Mouse (Mus musculus) lung, postnatal 25 days (tissue): ENCODE measurements around the gene Pdpn.

Experiments used
- DNase-seq: peaks from one replicate; pipeline ENCODE4 v3.0.0; 2022; ENCODE audit warnings: low spot score

Gene Pdpn

DNA sequence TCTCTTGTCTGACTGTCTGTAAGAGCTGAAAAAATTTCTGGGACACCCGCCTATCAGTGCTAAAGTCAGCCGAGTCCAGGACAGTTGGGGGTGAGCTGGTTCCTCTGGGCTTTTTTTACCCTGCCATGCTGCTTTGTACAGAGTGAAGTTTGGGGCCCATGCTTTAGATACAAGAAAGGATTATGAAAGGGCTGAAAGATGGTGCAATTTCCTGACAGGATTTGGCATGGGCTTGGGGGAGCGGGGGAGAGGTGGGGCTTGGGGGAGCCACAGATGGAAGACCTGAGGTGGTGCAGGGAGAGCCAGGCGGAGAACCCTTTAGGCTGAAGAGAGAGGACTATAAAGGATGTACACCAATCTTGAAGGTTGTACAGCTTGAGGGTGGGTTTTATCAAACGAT is 60.2 kb downstream of the Pdpn start:
- no peak for DNase-seq

DNA sequence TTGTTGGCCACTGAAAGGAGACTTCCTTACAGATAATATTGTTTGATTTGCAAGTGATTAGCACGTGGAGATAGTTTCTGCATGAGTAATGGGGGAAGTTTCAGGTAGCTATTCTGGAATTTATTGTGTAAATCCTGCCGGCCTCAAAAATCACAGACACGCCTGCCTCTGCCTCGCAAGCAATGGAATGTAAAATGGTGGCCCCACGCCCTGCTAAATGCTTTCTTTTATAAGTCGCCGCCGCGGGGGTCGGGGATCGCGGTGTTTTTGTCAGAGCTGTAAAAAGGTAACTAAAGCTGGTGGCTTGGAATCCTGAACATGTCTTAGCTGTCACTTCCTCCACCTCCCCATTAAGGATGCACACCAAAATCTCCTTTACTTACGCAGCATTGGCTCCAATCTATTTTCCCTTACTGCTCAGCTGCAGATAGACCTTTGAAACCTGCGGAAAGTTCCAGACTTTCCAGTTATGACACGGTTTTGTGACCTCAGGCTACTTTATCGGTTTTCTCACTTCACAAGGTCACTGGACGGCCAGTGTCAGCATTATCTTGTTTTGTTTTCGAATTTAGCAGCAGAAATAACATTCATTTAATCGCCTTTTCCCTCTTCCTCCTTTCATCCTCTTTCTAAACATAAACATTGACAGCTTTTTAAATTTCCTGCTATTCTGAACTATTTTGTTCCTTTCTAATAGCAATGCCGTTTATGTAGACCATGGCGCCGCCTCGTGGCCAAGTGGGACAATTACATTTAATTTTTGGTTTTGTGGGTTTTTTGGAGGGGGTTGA is 60.9 kb downstream of the Pdpn start:
- DNase-seq, result peak; percentile 17

DNA sequence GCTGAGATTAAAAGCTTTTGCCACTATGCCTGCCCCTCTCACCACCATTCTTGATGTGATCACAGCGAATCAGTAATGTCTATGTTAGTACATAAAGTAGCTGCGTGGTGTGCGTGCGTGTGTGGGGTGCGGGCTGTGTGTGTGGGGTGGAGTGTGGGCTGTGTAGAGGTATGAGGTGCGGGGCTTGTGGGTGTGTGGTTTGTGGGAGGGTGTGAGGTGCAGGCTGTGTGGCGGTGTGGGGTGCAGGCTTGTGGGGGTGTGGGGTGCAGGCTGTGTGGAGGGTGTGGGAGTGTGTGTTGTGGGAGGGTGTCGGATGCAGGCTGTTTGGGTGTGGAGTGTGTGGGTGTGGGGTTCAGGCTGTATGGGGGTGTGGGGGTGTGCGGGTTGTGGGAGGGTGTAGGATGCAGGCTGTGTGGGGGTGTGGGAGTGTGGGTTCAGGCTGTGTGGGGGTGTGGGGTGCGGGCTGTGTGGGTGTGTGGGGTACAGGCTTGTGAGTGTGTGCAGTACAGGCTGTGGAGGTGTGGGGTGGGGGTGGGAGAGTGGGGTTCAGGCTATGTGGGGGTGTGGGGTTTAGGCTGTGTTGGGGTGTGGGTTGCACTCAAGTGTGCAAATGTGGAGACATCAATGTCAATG is 67.5 kb downstream of the Pdpn start:
- DNase-seq, result no peak

DNA sequence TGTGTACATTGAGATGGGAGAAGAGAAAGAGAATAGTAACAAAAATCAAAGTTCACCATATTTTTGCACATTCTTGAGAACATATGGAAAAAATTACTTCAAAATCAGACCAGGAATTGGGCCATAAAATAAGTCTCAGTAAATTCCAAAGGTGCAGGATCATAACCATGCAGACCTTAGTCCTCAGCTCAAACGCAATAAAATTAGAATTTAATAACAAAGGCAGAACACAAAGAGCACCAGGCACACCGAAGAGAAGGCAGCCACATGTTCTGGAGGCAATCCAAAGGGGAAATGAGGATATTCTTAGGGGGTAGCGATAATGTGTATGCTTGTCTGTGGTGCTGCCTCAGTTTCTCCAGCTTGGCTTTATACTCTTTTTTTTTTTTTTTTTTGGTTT is 68.3 kb downstream of the Pdpn start:
- DNase-seq, result no peak

DNA sequence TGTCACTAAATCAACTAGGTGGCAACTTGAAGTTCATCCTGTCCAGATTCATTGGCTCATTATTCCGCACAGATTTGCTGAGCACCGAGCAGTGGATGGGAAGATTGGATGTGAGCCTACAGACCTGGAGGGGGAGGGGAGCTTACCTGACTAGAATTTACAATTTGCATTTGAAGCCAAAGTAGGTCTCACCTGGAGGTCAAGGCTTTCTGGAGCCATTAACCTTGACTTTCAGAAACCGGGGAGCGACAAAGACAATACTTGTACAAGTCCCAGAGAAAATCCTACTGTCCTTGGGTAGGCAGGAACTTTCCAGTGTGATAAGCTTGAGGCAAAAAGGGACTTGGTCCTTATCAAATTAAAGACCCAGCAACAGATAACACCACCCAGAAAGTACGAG is 71.4 kb downstream of the Pdpn start:
- no peak for DNase-seq

DNA sequence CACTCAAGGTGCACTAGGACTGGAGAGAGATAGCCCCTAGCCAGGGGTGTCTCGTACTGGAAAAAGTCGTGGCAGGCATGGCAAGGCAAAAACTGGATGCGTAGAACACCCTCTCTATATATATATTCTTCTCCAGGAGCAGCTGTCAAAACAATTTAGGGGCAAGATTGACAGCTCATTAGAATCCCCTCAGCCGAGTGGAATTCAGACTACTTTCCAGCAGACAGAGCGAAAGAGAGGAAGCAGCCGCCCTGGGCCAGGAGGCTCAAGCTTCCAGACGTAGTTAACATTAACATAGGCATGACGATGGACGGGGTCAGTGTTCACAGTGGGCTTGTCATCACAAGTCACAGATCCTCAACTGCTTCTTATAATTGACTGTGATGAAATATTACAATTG is 73.5 kb downstream of the Pdpn start:
- DNase-seq, result no peak

DNA sequence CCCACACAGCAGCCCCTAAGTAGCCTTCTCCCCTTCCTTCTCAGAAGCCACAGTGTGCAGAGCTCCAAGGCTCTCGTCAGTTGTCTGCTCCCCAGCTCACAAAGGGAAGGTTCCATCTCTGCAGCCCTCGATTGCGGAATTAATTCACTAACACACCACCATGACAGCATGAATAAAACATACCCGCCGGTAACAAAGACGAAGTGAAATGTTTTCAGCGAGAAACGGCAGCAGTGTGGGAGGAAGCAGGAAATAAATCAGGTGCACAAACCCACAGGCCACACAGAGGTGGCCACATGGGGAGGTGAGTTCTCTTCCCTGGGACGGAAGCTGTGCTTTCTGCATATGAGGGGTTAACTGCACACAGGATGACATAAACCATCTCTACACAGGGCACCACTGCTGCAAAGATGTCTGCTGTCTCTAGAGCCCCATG is 80.0 kb downstream of the Pdpn start:
- DNase-seq, result no peak

DNA sequence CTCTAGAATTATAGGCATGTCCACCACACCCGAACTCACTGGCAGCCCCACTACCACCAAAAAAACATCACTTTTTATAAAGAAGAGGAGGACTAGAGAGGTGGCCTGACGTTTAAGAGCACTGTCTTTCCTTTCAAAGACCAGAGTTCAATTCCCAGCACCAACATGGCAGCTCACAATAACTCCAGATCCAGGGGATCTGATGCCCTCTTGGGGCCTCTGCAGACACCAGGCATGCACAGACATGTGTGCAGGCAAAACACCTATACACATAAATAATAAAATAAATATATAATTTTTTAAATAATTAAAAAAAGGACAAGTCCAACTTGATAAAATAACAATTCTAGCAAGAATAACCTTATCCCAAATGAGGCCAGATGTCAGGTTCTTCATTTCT is 80.5 kb downstream of the Pdpn start:
- DNase-seq, result no peak
